ENCODE assay signal across 31 mouse cellular contexts in the genomic region with DNA sequence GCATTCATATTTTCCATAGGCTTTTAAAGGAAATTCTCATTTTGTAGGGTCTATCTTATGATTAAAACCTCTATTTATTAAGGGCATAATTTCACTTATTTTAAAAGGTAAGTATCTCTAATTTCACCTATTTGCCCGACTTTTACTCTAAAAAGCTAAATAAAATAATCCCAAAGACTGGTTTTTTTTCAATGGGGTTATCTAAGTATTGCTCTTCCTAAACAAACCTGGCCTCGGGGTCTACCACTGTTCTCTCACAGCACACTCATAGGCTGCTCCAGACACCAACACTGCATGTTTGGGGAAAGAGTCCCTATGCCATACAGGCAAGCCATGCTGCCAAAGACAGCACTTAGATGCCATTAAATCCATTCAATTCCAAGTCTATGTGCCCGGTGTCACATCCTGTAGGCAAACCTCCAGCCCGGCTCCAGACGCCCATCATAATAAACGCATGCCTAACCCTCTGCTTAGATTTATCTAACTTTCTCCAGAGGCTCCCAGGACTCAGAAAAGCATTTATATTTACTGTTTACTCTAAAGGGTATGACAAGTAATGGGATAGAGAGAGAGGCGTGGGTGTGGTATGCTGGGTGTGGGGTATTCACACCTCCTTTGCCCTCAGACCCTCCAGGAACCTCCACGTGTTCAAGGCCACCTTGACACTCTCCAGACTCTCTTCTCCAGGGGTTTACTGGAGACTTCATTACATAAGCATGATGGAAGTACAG.
"Had no signal": no experiment of that assay in that cellular context is flagged by ENCODE, and none has a peak within 500 bp of the region (broad histone marks: within the 10 kb centered on the region; RNA-seq: fewer than 3 reads in every experiment).

No protein-coding gene starts in this region.

- H3K4me1 ChIP-seq: liver, embryonic 12.5 days; liver, embryonic 13.5 days had no signal

- H3K27me3 ChIP-seq: limb, embryonic 12.5 days; limb, embryonic 15.5 days had no signal

- H3K4me3 ChIP-seq: left cerebral cortex, adult 2 months; limb, embryonic 10.5 days; limb, embryonic 12.5 days; limb, embryonic 13.5 days; limb, embryonic 15.5 days; liver, embryonic 12.5 days; liver, embryonic 13.5 days; liver, embryonic 15.5 days; lung, embryonic 15.5 days; megakaryocyte, embryonic 14.5 days; midbrain, embryonic 10.5 days; midbrain, embryonic 12.5 days; midbrain, embryonic 13.5 days; midbrain, embryonic 15.5 days; myocyte had no signal

- H3K4me2 ChIP-seq: limb, embryonic 12.5 days; limb, embryonic 13.5 days; limb, embryonic 15.5 days; liver, embryonic 11.5 days; liver, embryonic 12.5 days; liver, embryonic 13.5 days; liver, embryonic 15.5 days; lung, embryonic 14.5 days; lung, embryonic 15.5 days; midbrain, embryonic 12.5 days; midbrain, embryonic 13.5 days; midbrain, embryonic 15.5 days had no signal

- H3K36me3 ChIP-seq: limb, embryonic 10.5 days; limb, embryonic 12.5 days; limb, embryonic 13.5 days; limb, embryonic 15.5 days; liver, embryonic 12.5 days; liver, embryonic 13.5 days; liver, embryonic 15.5 days; lung, embryonic 15.5 days; midbrain, embryonic 10.5 days; midbrain, embryonic 12.5 days; midbrain, embryonic 13.5 days; midbrain, embryonic 15.5 days had no signal

- ATAC-seq: liver, embryonic 12.5 days; liver, postnatal 0 days; lung, postnatal 0 days; midbrain, embryonic 13.5 days; midbrain, embryonic 15.5 days; midbrain, embryonic 16.5 days had no signal

- H3K27ac ChIP-seq: left cerebral cortex, adult 2 months; limb, embryonic 10.5 days; limb, embryonic 12.5 days; limb, embryonic 13.5 days; limb, embryonic 15.5 days; liver, embryonic 12.5 days; liver, embryonic 13.5 days; liver, embryonic 14.5 days; liver, embryonic 15.5 days; lung, embryonic 15.5 days; macrophage; midbrain, embryonic 10.5 days; midbrain, embryonic 12.5 days; midbrain, embryonic 13.5 days; midbrain, embryonic 15.5 days had no signal

- DNase-seq: left cerebral cortex, postnatal 4 days; liver; liver, embryonic 13.5 days; lung, adult 18-20 months; lung, adult 2 months; lung, embryonic 14.5 days; lung, postnatal 10 days; lung, postnatal 14 days; lung, postnatal 36 days; lung, postnatal 4 days; midbrain, embryonic 14.5 days had no signal

- H3K9ac ChIP-seq: limb, embryonic 12.5 days; limb, embryonic 13.5 days; limb, embryonic 15.5 days; liver, embryonic 12.5 days; liver, embryonic 13.5 days; liver, embryonic 14.5 days; liver, embryonic 15.5 days; liver, postnatal 0 days; lung, embryonic 14.5 days; lung, embryonic 15.5 days; midbrain, embryonic 12.5 days; midbrain, embryonic 13.5 days; midbrain, embryonic 15.5 days had no signal

- H3K9me3 ChIP-seq: limb, embryonic 10.5 days; limb, embryonic 15.5 days; liver, embryonic 13.5 days; liver, embryonic 15.5 days; lung, embryonic 15.5 days; midbrain, embryonic 13.5 days; midbrain, embryonic 15.5 days had no signal
